Mouse (Mus musculus) ES-CJ7 (cell line): Measurements from ENCODE around the gene Edaradd.

ENCODE experiments used
- DNase-seq: peaks from one replicate; pipeline ENCODE4 v3.0.0; 2011; ENCODE audit warnings: low read depth, low spot score

The Edaradd gene

GRCm38 (mm10) chr13:12519955-12520584 lies at the start of gene Edaradd:
Gene Edaradd (minus strand): TSS chr13:12520438.
- DNase-seq, result peak; percentile 51

GRCm38 (mm10) chr13:12569741-12570140 lies 49.5 kb upstream of the Edaradd start:
- DNase-seq, result no peak

- DNase-seq, result no peak
Measured at GRCm38 (mm10) chr13:12568597-12569469, 48.6 kb upstream of the Edaradd start.

GRCm38 (mm10) chr13:12567936-12568335 lies 47.7 kb upstream of the Edaradd start:
- no peak for DNase-seq

- peak; percentile 98 for DNase-seq
Measured at GRCm38 (mm10) chr13:12565621-12566390, 45.6 kb upstream of the Edaradd start, which contains the start of gene Ero1lb. Gene Ero1lb (plus strand): TSS chr13:12565874.

- DNase-seq, result no peak
Measured at GRCm38 (mm10) chr13:12562256-12562655, 42.0 kb upstream of the Edaradd start.

- DNase-seq, result no peak
Measured at GRCm38 (mm10) chr13:12561729-12562128, 41.5 kb upstream of the Edaradd start.

- no peak for DNase-seq
Measured at GRCm38 (mm10) chr13:12559462-12560120, 39.4 kb upstream of the Edaradd start.

- DNase-seq, result no peak
Measured at GRCm38 (mm10) chr13:12559044-12559443, 38.8 kb upstream of the Edaradd start.

GRCm38 (mm10) chr13:12554211-12554610 lies 34.0 kb upstream of the Edaradd start:
- DNase-seq, result no peak

GRCm38 (mm10) chr13:12543880-12544568 lies 23.8 kb upstream of the Edaradd start:
- no peak for DNase-seq

- no peak for DNase-seq
Measured at GRCm38 (mm10) chr13:12543246-12543645, 23.0 kb upstream of the Edaradd start.

- DNase-seq, result peak; percentile 89
Measured at GRCm38 (mm10) chr13:12542006-12542981, 22.1 kb upstream of the Edaradd start.

GRCm38 (mm10) chr13:12540119-12540518 lies 19.9 kb upstream of the Edaradd start:
- DNase-seq, result no peak

GRCm38 (mm10) chr13:12539716-12540115 lies 19.5 kb upstream of the Edaradd start:
- DNase-seq, result no peak

- peak; percentile 65 for DNase-seq
Measured at GRCm38 (mm10) chr13:12537971-12538370, 17.7 kb upstream of the Edaradd start.

- no peak for DNase-seq
Measured at GRCm38 (mm10) chr13:12534628-12535027, 14.4 kb upstream of the Edaradd start.

- DNase-seq, result no peak
Measured at GRCm38 (mm10) chr13:12525678-12526077, 5.4 kb upstream of the Edaradd start.

GRCm38 (mm10) chr13:12522346-12522745 lies 2.1 kb upstream of the Edaradd start:
- no peak for DNase-seq

GRCm38 (mm10) chr13:12519371-12519770 lies 867 bp downstream of the Edaradd start:
- peak; percentile 19 for DNase-seq
